Mouse (Mus musculus) olfactory bulb, adult 2 months (tissue): ENCODE measurements around the gene Lasp1.

Experiments
- CTCF ChIP-seq: fragments of 200-500 bp; IDR thresholded peaks from 2 replicates; pipeline ENCODE4 v1.5.1; 2012; ENCODE audit warnings: low read depth, mild to moderate bottlenecking, low read length, moderate library complexity; ENCODE audit not compliant: insufficient read depth
- POLR2A ChIP-seq: fragments of 200-500 bp; IDR thresholded peaks from 2 replicates; pipeline ENCODE4 v1.6.1; 2012; ENCODE audit warnings: mild to moderate bottlenecking, low read depth, low read length, moderate library complexity; ENCODE audit not compliant: insufficient read depth

DNA sequence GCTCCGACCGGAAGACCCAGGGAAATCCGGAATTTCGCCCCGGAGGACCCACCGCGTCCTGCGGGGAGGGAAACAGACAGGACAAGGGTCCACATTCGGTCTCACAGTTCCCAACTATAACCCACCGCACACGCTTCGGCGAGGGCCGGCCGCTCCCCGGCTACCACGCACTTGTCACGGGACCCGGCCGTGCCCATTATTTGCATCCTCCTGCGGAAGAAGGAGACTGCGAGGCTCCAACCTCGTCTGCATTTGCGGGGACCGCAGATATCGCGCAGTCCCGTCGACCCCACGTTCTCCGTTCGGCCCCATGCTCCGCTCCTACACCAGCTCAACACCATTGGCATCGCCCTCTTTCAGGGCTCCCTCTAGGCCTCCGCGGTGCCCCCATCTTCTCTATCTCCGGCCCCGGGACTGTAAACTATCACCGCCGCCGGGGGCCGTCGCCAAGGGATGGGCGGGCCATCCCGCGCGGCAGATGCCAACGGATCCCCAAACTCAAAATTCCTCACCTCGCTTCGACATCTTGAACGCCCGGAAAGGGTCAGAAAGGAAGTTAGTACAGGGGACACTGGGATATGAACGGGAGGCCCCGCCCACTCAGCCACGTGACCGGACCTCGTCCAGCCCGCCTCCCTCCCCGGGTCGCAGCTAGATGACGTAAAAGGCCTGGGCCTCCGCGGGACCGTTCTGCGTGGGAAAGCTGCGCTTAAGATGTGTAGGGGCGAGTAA lies 16.8 kb upstream of the Lasp1 start, which contains the start of gene Rpl23:
- TF ChIP-seq POLR2A = peak; percentile 89
- no peak for TF ChIP-seq CTCF
